Mouse (Mus musculus) forebrain, embryonic 14.5 days (tissue): ENCODE measurements at regions not wholly inside any gene's neighbourhood (a gene's known extent, or its start where the extent isn't known, plus 50 kb on each side); places are given as distances from the start of the nearest gene placed in this dataset.

Experiments used
- ATAC-seq: fragments of 200-750 bp; cut with Nextera tagmentation; 2 replicates; pipeline ENCODE4 v1.8.0; 2017; ENCODE audit warnings: mild to moderate bottlenecking, moderate library complexity
- DNase-seq: peaks from one replicate; pipeline ENCODE4 v3.0.0-alpha.2; 2015; ENCODE audit warnings: low spot score
- H3K27ac ChIP-seq: fragments of 300-500 bp; sonication (generic); 2 replicates; pipeline ENCODE4 v1.5.1; 2014; ENCODE audit warnings: low read depth, mild to moderate bottlenecking, control low read depth, low read length, moderate library complexity
- H3K27me3 ChIP-seq: fragments of 300-500 bp; sonication (generic); replicated peaks from 2 replicates; pipeline ENCODE4 v1.6.1; 2014; ENCODE audit warnings: low read length, control low read depth, mixed read lengths; ENCODE audit not compliant: control insufficient read depth, insufficient read depth
- H3K36me3 ChIP-seq: fragments of 300-500 bp; sonication (generic); 2 replicates; pipeline ENCODE4 v1.6.1; 2014; ENCODE audit warnings: low read length, control low read depth; ENCODE audit not compliant: control insufficient read depth, insufficient read depth
- H3K4me1 ChIP-seq: fragments of 300-500 bp; sonication (generic); 2 replicates; pipeline ENCODE4 v1.6.1; 2014; ENCODE audit warnings: antibody characterized with exemption, low read length, control low read depth; ENCODE audit not compliant: control insufficient read depth, insufficient read depth
- H3K4me2 ChIP-seq: fragments of 300-500 bp; sonication (generic); 2 replicates; pipeline ENCODE4 v1.6.1; 2014; ENCODE audit warnings: mild to moderate bottlenecking, control low read depth, low read length
- H3K4me3 ChIP-seq: fragments of 300-500 bp; sonication (generic); 2 replicates; pipeline ENCODE4 v1.5.1; 2014; ENCODE audit warnings: low read depth, low read length, control low read depth
- H3K9ac ChIP-seq: fragments of 300-500 bp; sonication (generic); 2 replicates; pipeline ENCODE4 v1.6.1; 2014; ENCODE audit warnings: mild to moderate bottlenecking, low read length, control low read depth, moderate library complexity
- H3K9me3 ChIP-seq: fragments of 300-500 bp; sonication (generic); replicated peaks from 2 replicates; pipeline ENCODE4 v1.6.1; 2016; ENCODE audit warnings: low read length, control low read depth, mixed read lengths; ENCODE audit not compliant: control insufficient read depth
- WGBS: fragments of 180-500 bp; shearing (Covaris S2); extraction: QIAGEN DNeasy Blood & Tissue Kit; methylation state at CpG from one replicate; pipeline ENCODE4 v1.1.7; 2014; 5-methylcytosine and 5-hydroxymethylcytosine counted together

DNA sequence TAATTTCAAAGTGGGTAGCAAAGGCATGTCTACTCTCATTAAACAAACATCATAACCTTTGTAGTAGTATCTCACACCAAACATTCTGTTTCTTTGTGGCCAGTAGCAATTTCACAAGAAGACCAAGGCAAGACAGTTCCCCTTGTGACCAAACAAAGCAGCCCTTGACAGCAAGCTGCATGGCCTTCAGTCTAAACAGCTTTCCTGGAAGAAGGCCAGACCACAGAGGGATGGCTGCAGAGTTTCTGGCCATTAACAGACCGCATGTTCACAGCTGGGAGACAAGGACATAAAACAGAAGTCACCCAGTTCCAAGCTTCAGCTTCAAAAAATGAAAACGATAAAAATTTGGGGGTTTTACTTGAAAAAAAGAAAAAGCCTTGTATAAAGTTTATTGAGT lies 1040.0 kb downstream of the Slc16a7 start:
- no peak overlapping the region for H3K4me3 ChIP-seq
- ATAC-seq (peak; percentile 50), DNase-seq (peak; percentile 42)
- no peak overlapping the region for H3K4me2 ChIP-seq
- no peak overlapping the region for H3K27ac ChIP-seq
- no peaks in the 10 kb centered on the region for H3K9me3 ChIP-seq
- no peaks in the 10 kb centered on the region for H3K27me3 ChIP-seq
- 57% methylated on average over 2 of the region's 2 CpGs for WGBS
- H3K9ac ChIP-seq: no peak overlapping the region
- H3K4me1 ChIP-seq: peaks cover 3% of the 10 kb centered on the region
- no peaks in the 10 kb centered on the region for H3K36me3 ChIP-seq

- H3K9ac ChIP-seq: no peak overlapping the region
- H3K4me2 ChIP-seq: no peak overlapping the region
- H3K4me3 ChIP-seq: no peak overlapping the region
- DNase-seq (no peak), ATAC-seq (no peak)
- no peaks in the 10 kb centered on the region for H3K4me1 ChIP-seq
- no peak overlapping the region for H3K27ac ChIP-seq
- no peaks in the 10 kb centered on the region for H3K27me3 ChIP-seq
- H3K9me3 ChIP-seq: no peaks in the 10 kb centered on the region
- no peaks in the 10 kb centered on the region for H3K36me3 ChIP-seq
Measured at GRCm38 (mm10) chr10:124362795-124363194, 1026.5 kb downstream of the Slc16a7 start.

GRCm38 (mm10) chr10:124370994-124371393 lies 1018.3 kb downstream of the Slc16a7 start:
- no peak overlapping the region for H3K4me2 ChIP-seq
- no peaks in the 10 kb centered on the region for H3K36me3 ChIP-seq
- DNase-seq (no peak), ATAC-seq (no peak)
- H3K9ac ChIP-seq: no peak overlapping the region
- H3K27me3 ChIP-seq: no peaks in the 10 kb centered on the region
- WGBS: 84% methylated on average over 2 of the region's 2 CpGs
- H3K4me3 ChIP-seq: no peak overlapping the region
- H3K4me1 ChIP-seq: no peaks in the 10 kb centered on the region
- no peak overlapping the region for H3K27ac ChIP-seq
- no peaks in the 10 kb centered on the region for H3K9me3 ChIP-seq

DNA sequence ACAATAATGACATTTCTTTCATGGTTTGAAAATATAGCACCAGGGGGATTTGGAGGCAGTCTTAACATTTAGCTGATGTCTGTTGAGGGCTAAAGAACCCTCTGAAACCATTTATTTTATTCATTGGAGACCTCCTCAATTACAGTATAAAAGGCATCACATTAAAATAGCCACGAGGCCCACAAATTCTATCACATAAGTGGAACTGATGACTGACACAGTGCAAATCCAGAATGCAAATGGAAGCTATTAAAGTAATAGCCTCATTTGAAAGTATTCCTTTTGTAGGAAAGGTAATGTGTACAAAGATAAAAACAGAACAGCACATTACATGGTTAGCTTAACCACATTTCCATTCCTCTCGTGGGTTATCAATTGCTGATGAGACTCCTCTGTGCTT lies 986.6 kb downstream of the Slc16a7 start:
- DNase-seq: peak; percentile 25
- Histone ChIP-seq H3K9ac (no peak overlapping the region), H3K4me2 (no peak overlapping the region), H3K27ac (no peak overlapping the region), H3K27me3 (no peaks in the 10 kb centered on the region), H3K9me3 (no peaks in the 10 kb centered on the region), H3K4me1 (no peaks in the 10 kb centered on the region), H3K4me3 (no peak overlapping the region), H3K36me3 (no peaks in the 10 kb centered on the region)
- whole genome bisulfite sequencing: 58% methylated on average over 2 of the region's 2 CpGs
- no peak for ATAC-seq

- H3K4me1 ChIP-seq: no peaks in the 10 kb centered on the region
- ATAC-seq: no peak
- WGBS: 70% methylated on average over 2 of the region's 2 CpGs
Measured at GRCm38 (mm10) chr10:124409633-124410032, 979.6 kb downstream of the Slc16a7 start.

DNA sequence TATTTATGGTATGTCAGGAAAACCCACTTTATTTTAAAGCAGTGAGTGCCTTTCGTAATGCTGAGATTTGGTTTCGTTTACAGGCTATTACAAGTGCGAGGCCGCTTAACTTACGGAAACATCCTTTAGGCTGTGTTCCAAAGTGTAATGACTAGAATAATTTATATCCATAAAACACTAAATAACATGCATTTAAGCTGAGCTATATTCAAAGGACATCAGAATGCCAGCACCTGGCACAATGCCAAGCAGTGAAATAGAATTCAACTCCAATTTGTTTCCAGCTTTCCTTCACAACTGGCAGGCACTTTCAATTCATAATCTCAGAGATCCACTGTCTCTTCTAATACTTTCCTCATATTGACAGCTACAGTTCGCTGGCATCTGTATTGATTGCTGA lies 972.7 kb downstream of the Slc16a7 start:
- no peaks in the 10 kb centered on the region for H3K4me1 ChIP-seq
- H3K27ac ChIP-seq: no peak overlapping the region
- H3K9me3 ChIP-seq: no peaks in the 10 kb centered on the region
- H3K4me3 ChIP-seq: no peak overlapping the region
- no peak overlapping the region for H3K4me2 ChIP-seq
- no peaks in the 10 kb centered on the region for H3K27me3 ChIP-seq
- H3K36me3 ChIP-seq: no peaks in the 10 kb centered on the region
- 72% methylated on average over 6 of the region's 6 CpGs for WGBS
- no peak for ATAC-seq
- H3K9ac ChIP-seq: no peak overlapping the region
- peak; percentile 71 for DNase-seq

More at GRCm38 (mm10) chr10:124409633-124410032, 979.6 kb downstream of the Slc16a7 start:
- Histone ChIP-seq H3K9ac (no peak overlapping the region), H3K36me3 (no peaks in the 10 kb centered on the region), H3K4me3 (no peak overlapping the region), H3K9me3 (no peaks in the 10 kb centered on the region), H3K27ac (no peak overlapping the region), H3K27me3 (no peaks in the 10 kb centered on the region), H3K4me2 (no peak overlapping the region)
- peak; percentile 12 for DNase-seq

DNA sequence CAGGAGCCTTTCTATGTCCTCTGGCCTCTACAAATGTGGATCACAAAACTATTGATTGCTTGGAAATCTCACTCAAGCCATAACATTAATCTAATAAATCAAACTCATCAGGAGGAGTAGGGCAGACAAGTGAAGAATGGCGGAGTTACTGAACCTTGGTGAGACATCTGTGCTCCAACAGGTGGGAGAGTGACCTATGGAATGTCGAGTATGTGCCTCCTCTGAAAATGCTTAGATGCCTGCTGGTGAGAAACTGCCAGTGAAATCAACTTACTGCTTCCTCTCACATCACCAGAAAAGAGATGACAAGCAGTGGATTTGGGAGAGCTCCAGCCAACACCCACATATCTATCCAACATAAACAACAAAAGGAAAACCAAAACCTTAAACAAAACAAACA lies 965.8 kb downstream of the Slc16a7 start:
- ATAC-seq (no peak), DNase-seq (no peak)
- Histone ChIP-seq H3K27ac (no peak overlapping the region), H3K9ac (no peak overlapping the region), H3K4me3 (no peak overlapping the region), H3K36me3 (no peaks in the 10 kb centered on the region), H3K4me2 (no peak overlapping the region), H3K4me1 (no peaks in the 10 kb centered on the region), H3K9me3 (no peaks in the 10 kb centered on the region), H3K27me3 (no peaks in the 10 kb centered on the region)
- WGBS: 62% methylated on average over 2 of the region's 2 CpGs
